Mouse (Mus musculus) kidney, adult 18-20 months (tissue): Measurements from ENCODE around the gene Phf21a.

Experiments
- DNase-seq: peaks from one replicate; pipeline ENCODE4 v3.0.0; 2021

Phf21a gene

GRCm38 (mm10) chr2:92365568-92365967 is 272.7 kb downstream of the Phf21a start:
- no peak for DNase-seq

GRCm38 (mm10) chr2:92367383-92368029 is 274.6 kb downstream of the Phf21a start:
- DNase-seq = peak; percentile 52

GRCm38 (mm10) chr2:92370375-92370774 is 277.5 kb downstream of the Phf21a start:
- no peak for DNase-seq

GRCm38 (mm10) chr2:92370821-92371805 is 278.2 kb downstream of the Phf21a start:
- DNase-seq = peak; percentile 92

GRCm38 (mm10) chr2:92371971-92372690 is 279.2 kb downstream of the Phf21a start:
- no peak for DNase-seq

GRCm38 (mm10) chr2:92372767-92373436 is 280.0 kb downstream of the Phf21a start:
- DNase-seq = peak; percentile 85

GRCm38 (mm10) chr2:92373437-92373813 is 280.5 kb downstream of the Phf21a start:
- no peak for DNase-seq

GRCm38 (mm10) chr2:92374514-92374913 is 281.6 kb downstream of the Phf21a start, which contains the start of the genes Pex16 and Large2:
Gene Pex16 (plus strand): TSS chr2:92374676.
Gene Large2 (minus strand): TSS chr2:92374869.
- DNase-seq = no peak

GRCm38 (mm10) chr2:92375099-92375623 is 282.2 kb downstream of the Phf21a start:
- DNase-seq = peak; percentile 93

- no peak for DNase-seq
Measured at GRCm38 (mm10) chr2:92375788-92376187, 282.9 kb downstream of the Phf21a start.

GRCm38 (mm10) chr2:92376300-92376699 is 283.4 kb downstream of the Phf21a start:
- no peak for DNase-seq

GRCm38 (mm10) chr2:92377320-92377719 is 284.4 kb downstream of the Phf21a start:
- no peak for DNase-seq

GRCm38 (mm10) chr2:92379783-92380494 is 287.0 kb downstream of the Phf21a start:
- no peak for DNase-seq

- DNase-seq = no peak
Measured at GRCm38 (mm10) chr2:92380495-92381050, 287.7 kb downstream of the Phf21a start.

GRCm38 (mm10) chr2:92381161-92381560 is 288.2 kb downstream of the Phf21a start:
- no peak for DNase-seq

- DNase-seq = no peak
Measured at GRCm38 (mm10) chr2:92381901-92382588, 289.1 kb downstream of the Phf21a start, which contains the start of gene 1700029I15Rik. Gene 1700029I15Rik (plus strand): TSS chr2:92382538.

GRCm38 (mm10) chr2:92382759-92383158 is 289.8 kb downstream of the Phf21a start:
- DNase-seq = no peak

GRCm38 (mm10) chr2:92384101-92384500 is 291.2 kb downstream of the Phf21a start:
- no peak for DNase-seq

GRCm38 (mm10) chr2:92385113-92386051 is 292.5 kb downstream of the Phf21a start:
- no peak for DNase-seq
